Mouse (Mus musculus) erythroblast, embryonic 14.5 days (primary cell): Measurements from ENCODE around the gene Olfr70. TPM values are rescaled to one million over a fixed set of nuclear protein-coding genes. Genes with fewer than 3 reads are reported as not detected.

ENCODE experiments used
- H3K27me3 ChIP-seq: 2 replicates; pipeline ENCODE4 v1.6.1; 2012; ENCODE audit warnings: inconsistent platforms; ENCODE audit not compliant: control insufficient read depth
- H3K36me3 ChIP-seq: 2 replicates; pipeline ENCODE4 v1.6.1; 2012; ENCODE audit warnings: mild to moderate bottlenecking, inconsistent platforms; ENCODE audit not compliant: control insufficient read depth
- H3K4me1 ChIP-seq: 2 replicates; pipeline ENCODE4 v1.6.1; 2012; ENCODE audit warnings: inconsistent platforms; ENCODE audit not compliant: control insufficient read depth
- H3K4me3 ChIP-seq: replicated peaks from 2 replicates; pipeline ENCODE3; 2012; ENCODE audit warnings: moderate library complexity, mild to moderate bottlenecking, inconsistent platforms
- H3K9me3 ChIP-seq: 2 replicates; pipeline ENCODE4 v1.6.1; 2012; ENCODE audit warnings: low read length, inconsistent platforms, mixed read lengths; ENCODE audit not compliant: control insufficient read depth
- GATA1 ChIP-seq: IDR thresholded peaks from 2 replicates; pipeline ENCODE4 v1.6.1; 2012; ENCODE audit warnings: low read length, inconsistent platforms, mixed read lengths
- TAL1 ChIP-seq: IDR thresholded peaks from 3 replicates; pipeline ENCODE4 v1.6.1; 2012; ENCODE audit warnings: low read length, inconsistent platforms, mixed read lengths
- polyA plus RNA-seq: library from polyadenylated mRNA; stranded (reverse); fragments of >175 nt; gene quantifications from 2 replicates; pipeline ENCODE4 v1.2.3, GENCODE M21; 2012

Gene Olfr70
- polyA plus RNA-seq, 1 experiment = not detected

GRCm38 (mm10) chr4:43694439-43695248 is 6.0 kb downstream of the Olfr70 start:
- no peak for TF ChIP-seq GATA1
- no peak for TF ChIP-seq TAL1
- peaks cover 17% of the 10 kb centered on the region for H3K4me1 ChIP-seq

GRCm38 (mm10) chr4:43693806-43694241 is 6.8 kb downstream of the Olfr70 start:
- H3K4me3 ChIP-seq = no peak overlapping the region
- TF ChIP-seq TAL1 (no peak), GATA1 (no peak)
- H3K27me3 ChIP-seq = no peaks in the 10 kb centered on the region
- H3K9me3 ChIP-seq = no peaks in the 10 kb centered on the region
- peaks cover 17% of the 10 kb centered on the region for H3K4me1 ChIP-seq
- H3K36me3 ChIP-seq = no peaks in the 10 kb centered on the region

More at GRCm38 (mm10) chr4:43694439-43695248, 6.0 kb downstream of the Olfr70 start:
- Histone ChIP-seq H3K9me3 (no peaks in the 10 kb centered on the region), H3K4me3 (no peak overlapping the region), H3K27me3 (no peaks in the 10 kb centered on the region), H3K36me3 (no peaks in the 10 kb centered on the region)

DNA sequence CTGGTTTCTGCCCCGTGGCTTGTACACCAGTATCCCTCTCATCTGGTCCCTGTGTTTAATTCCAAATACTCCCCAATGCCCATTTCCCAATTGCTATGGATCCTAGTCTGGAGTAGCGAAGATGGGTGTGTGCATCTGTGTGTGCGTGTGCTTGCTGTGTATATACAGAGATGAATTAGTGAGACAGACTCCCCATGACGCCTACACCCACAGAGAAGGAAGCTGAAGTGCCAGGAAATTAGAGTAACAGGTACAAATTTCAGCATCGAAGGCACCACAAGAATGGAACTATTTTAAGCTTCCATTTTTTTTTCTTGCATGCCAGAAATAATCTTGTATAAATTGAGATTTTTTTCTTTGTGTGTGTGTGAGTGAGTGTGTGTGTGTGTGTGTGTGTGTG is 9.6 kb downstream of the Olfr70 start:
- no peak for TF ChIP-seq TAL1
- TF ChIP-seq GATA1 = no peak
- H3K4me3 ChIP-seq = no peak overlapping the region
- H3K9me3 ChIP-seq = no peaks in the 10 kb centered on the region

GRCm38 (mm10) chr4:43690021-43690420 is 10.6 kb downstream of the Olfr70 start:
- Histone ChIP-seq H3K9me3 (no peaks in the 10 kb centered on the region), H3K4me1 (peaks cover 15% of the 10 kb centered on the region), H3K4me3 (no peak overlapping the region), H3K27me3 (no peaks in the 10 kb centered on the region), H3K36me3 (no peaks in the 10 kb centered on the region)
- no peak for TF ChIP-seq GATA1
- no peak for TF ChIP-seq TAL1

More for the DNA sequence above, 9.6 kb downstream of the Olfr70 start:
- Histone ChIP-seq H3K27me3 (no peaks in the 10 kb centered on the region), H3K4me1 (peaks cover 17% of the 10 kb centered on the region), H3K36me3 (no peaks in the 10 kb centered on the region)

DNA sequence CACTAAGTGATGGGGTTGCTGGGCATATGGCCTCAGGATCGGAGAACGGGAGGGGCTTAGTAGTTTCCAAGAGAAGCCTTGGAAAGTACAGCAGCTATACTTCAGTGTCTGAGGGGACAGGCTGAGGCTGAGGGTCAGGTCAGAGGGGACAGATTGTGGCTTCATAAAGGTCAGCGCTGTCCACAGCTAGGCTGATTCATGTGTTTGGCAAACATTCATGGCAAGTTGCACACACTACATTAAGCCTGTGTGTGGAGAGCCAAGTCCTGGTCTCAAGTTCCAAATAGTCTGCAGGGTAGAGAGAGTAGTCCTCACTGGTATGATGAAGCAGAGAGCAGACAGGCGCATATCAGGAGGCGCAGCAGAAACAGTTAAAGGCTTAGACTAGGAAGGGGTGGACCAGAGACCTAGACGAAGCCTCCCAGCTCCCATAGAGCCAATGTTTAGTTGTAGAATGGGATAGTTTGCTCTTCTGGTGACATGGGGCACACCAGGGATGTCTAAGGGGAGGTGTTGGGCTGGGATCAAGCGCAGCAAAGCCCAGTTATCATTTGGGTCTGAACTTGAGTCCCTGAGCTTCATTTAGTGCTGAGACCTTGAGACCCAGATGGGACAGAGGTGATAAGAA is 21.1 kb downstream of the Olfr70 start:
- Histone ChIP-seq H3K9me3 (no peaks in the 10 kb centered on the region), H3K36me3 (no peaks in the 10 kb centered on the region), H3K4me3 (no peak overlapping the region), H3K27me3 (no peaks in the 10 kb centered on the region), H3K4me1 (peaks cover 2% of the 10 kb centered on the region; the same call in 1 of the 2 replicates)
- TF ChIP-seq TAL1 = no peak
- no peak; the same call in 1 of the 2 replicates for TF ChIP-seq GATA1

GRCm38 (mm10) chr4:43678541-43678940 is 22.1 kb downstream of the Olfr70 start:
- H3K4me1 ChIP-seq = peaks cover 2% of the 10 kb centered on the region; the same call in 1 of the 2 replicates
- H3K4me3 ChIP-seq = no peak overlapping the region
- no peaks in the 10 kb centered on the region for H3K27me3 ChIP-seq
- H3K9me3 ChIP-seq = no peaks in the 10 kb centered on the region
- H3K36me3 ChIP-seq = no peaks in the 10 kb centered on the region
- TF ChIP-seq TAL1 (no peak), GATA1 (no peak)

DNA sequence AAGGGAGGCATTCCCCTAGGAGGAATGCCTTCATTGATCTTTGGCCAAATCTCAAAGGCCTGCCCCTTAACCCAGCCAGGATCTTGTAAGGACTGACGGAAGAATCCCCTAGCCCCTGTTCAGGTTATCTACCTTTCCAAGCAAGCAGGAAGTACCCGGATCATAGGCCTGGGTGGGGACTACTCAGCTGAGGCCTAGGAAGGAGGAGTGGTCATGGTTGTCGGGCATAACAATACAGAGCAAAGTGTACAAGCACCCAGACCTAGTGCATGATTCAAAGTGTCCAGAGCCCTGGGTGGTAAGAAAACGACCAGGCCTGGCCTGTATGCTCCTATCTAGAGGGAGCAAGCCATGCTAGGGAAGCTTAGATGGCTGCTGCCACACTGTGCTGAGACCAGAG is 25.0 kb downstream of the Olfr70 start:
- Histone ChIP-seq H3K9me3 (no peaks in the 10 kb centered on the region), H3K4me3 (no peak overlapping the region), H3K36me3 (no peaks in the 10 kb centered on the region), H3K27me3 (peaks cover 4% of the 10 kb centered on the region), H3K4me1 (peaks cover 2% of the 10 kb centered on the region; the same call in 1 of the 2 replicates)
- no peak for TF ChIP-seq TAL1
- TF ChIP-seq GATA1 = no peak

- TF ChIP-seq GATA1 = no peak
- TF ChIP-seq TAL1 = no peak
Measured at GRCm38 (mm10) chr4:43674974-43675373, 25.6 kb downstream of the Olfr70 start.

DNA sequence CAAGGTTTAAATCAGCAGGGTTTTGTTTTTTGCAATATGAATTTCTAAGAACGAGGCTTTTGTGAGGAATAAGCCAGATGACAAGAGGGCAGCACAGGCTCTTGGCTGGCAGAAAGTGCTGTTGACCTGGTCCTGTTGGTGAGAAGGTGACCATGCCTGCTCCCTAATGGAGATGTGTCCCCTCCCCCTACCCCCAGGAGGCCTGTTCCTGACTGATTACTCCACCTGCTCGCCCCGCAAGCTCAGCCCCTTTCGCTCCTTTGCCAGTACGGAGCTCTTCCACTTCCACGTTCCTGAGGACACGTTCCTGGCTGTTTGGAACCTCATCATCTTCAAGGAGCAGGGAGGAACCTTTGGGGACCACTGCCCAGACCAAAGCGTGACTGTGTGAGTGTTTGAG is 26.9 kb downstream of the Olfr70 start:
- no peaks in the 10 kb centered on the region for H3K9me3 ChIP-seq
- peaks cover 11% of the 10 kb centered on the region for H3K4me1 ChIP-seq
- H3K27me3 ChIP-seq = peaks cover 15% of the 10 kb centered on the region
- no peak overlapping the region for H3K4me3 ChIP-seq
- TF ChIP-seq GATA1 (no peak), TAL1 (no peak)
- H3K36me3 ChIP-seq = no peaks in the 10 kb centered on the region

More at GRCm38 (mm10) chr4:43674974-43675373, 25.6 kb downstream of the Olfr70 start:
- Histone ChIP-seq H3K36me3 (no peaks in the 10 kb centered on the region), H3K4me1 (peaks cover 3% of the 10 kb centered on the region), H3K27me3 (peaks cover 8% of the 10 kb centered on the region), H3K9me3 (no peaks in the 10 kb centered on the region), H3K4me3 (no peak overlapping the region)
